Mouse (Mus musculus): Measurements from ENCODE around the gene Trpm6.
A peak's percentile ranks its signal among the peaks of the same experiment; 100 is the strongest.

Gene Trpm6

GRCm38 (mm10) chr19:18771048-18771447 lies 21.3 kb downstream of the Trpm6 start:
- ATAC-seq (ENCODE audit: low TSS enrichment): no peak

GRCm38 (mm10) chr19:18771561-18771960 lies 21.8 kb downstream of the Trpm6 start:
- no peak for ATAC-seq (ENCODE audit: low TSS enrichment)

GRCm38 (mm10) chr19:18772888-18773488 lies 23.2 kb downstream of the Trpm6 start:
- ATAC-seq (ENCODE audit: low TSS enrichment): no peak

- ATAC-seq (ENCODE audit: low TSS enrichment): no peak
Observed at GRCm38 (mm10) chr19:18774085-18774484, 24.3 kb downstream of the Trpm6 start.

GRCm38 (mm10) chr19:18799646-18800045 lies 49.9 kb downstream of the Trpm6 start:
- no peak for ATAC-seq (ENCODE audit: low TSS enrichment)

GRCm38 (mm10) chr19:18811264-18811663 lies 61.5 kb downstream of the Trpm6 start:
- no peak for ATAC-seq (ENCODE audit: low TSS enrichment)

- no peak for ATAC-seq (ENCODE audit: low TSS enrichment)
Observed at GRCm38 (mm10) chr19:18815170-18815569, 65.4 kb downstream of the Trpm6 start.

GRCm38 (mm10) chr19:18817425-18817824 lies 67.6 kb downstream of the Trpm6 start:
- no peak for ATAC-seq (ENCODE audit: low TSS enrichment)

- no peak for ATAC-seq (ENCODE audit: low TSS enrichment)
Observed at GRCm38 (mm10) chr19:18828601-18829000, 78.8 kb downstream of the Trpm6 start.

GRCm38 (mm10) chr19:18831196-18831595 lies 81.4 kb downstream of the Trpm6 start:
- ATAC-seq (ENCODE audit: low TSS enrichment): no peak

- ATAC-seq (ENCODE audit: low TSS enrichment): peak; percentile 67; the same call in 1 of the 2 replicates
Observed at GRCm38 (mm10) chr19:18834971-18835370, 85.2 kb downstream of the Trpm6 start.

GRCm38 (mm10) chr19:18841789-18842562 lies 92.2 kb downstream of the Trpm6 start:
- no peak for ATAC-seq (ENCODE audit: low TSS enrichment)

- ATAC-seq (ENCODE audit: low TSS enrichment): no peak
Observed at GRCm38 (mm10) chr19:18842626-18843025, 92.8 kb downstream of the Trpm6 start.

- no peak for ATAC-seq (ENCODE audit: low TSS enrichment)
Observed at GRCm38 (mm10) chr19:18846336-18846735, 96.6 kb downstream of the Trpm6 start.

- ATAC-seq (ENCODE audit: low TSS enrichment): no peak
Observed at GRCm38 (mm10) chr19:18868311-18868710, 118.5 kb downstream of the Trpm6 start.

GRCm38 (mm10) chr19:18872792-18873569 lies 123.2 kb downstream of the Trpm6 start:
- ATAC-seq (ENCODE audit: low TSS enrichment): peak; percentile 90

- peak; percentile 32 for ATAC-seq (ENCODE audit: low TSS enrichment)
Observed at GRCm38 (mm10) chr19:18873709-18874644, 124.2 kb downstream of the Trpm6 start.

- no peak for ATAC-seq (ENCODE audit: low TSS enrichment)
Observed at GRCm38 (mm10) chr19:18879264-18879663, 129.5 kb downstream of the Trpm6 start.

GRCm38 (mm10) chr19:18881162-18881561 lies 131.4 kb downstream of the Trpm6 start:
- no peak for ATAC-seq (ENCODE audit: low TSS enrichment)

GRCm38 (mm10) chr19:18887646-18888407 lies 138.0 kb downstream of the Trpm6 start:
- ATAC-seq (ENCODE audit: low TSS enrichment): no peak
